8 mouse cellular contexts compared by ENCODE assay signal in the genomic region with DNA sequence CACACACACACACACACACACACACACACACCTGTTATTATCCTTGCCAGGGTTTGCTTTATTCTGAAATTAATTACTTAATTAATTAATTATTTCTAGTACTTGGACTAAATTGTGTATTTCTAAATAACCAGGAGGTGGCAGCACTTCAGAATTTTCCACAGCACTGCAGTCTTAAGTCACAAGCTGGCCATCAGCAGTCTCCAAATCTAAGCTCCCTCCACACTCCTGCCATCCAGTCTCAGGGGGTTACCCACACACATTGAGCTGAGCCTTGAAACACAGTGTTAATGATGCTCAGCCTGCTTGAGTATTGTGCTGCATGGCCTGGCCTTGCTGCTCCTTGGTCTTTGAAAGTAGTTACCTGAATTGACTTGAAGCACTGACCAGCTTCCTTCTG. TPM values are rescaled to one million over a fixed set of nuclear protein-coding genes. Genes with fewer than 3 reads are reported as not detected.
DNase-seq lines count a peak whose midpoint lies in the region; ATAC-seq lines count a peak whose summit lies in the region.
"Had no signal": no experiment of that assay in that cellular context is flagged by ENCODE, and none has a peak within 500 bp of the region (broad histone marks: within the 10 kb centered on the region; RNA-seq: fewer than 3 reads in every experiment).

No protein-coding gene starts in this region.

- peaks cover 11% of the 10 kb centered on the region for H3K4me1 ChIP-seq in limb, embryonic 13.5 days
- peaks cover 13% of the 10 kb centered on the region for H3K4me1 ChIP-seq in limb, embryonic 10.5 days

- H3K4me2 ChIP-seq in limb, embryonic 13.5 days (replicated peaks) = no peak overlapping the region

- 0 out of 2 replicates have a peak, but pooled peaks have one; percentile 51 for ATAC-seq in limb, embryonic 13.5 days (ENCODE audit: low FRiP score, low read depth)

- no peak overlapping the region for H3K9ac ChIP-seq in limb, embryonic 13.5 days

- no peak for DNase-seq in limb, embryonic 10.5 days (ENCODE audit: low spot score)
- DNase-seq in brain, adult 2 months (ENCODE audit: low read depth, low spot score) = peak; percentile 88
- DNase-seq in embryo, embryonic 11 days = peak; percentile 66
- DNase-seq in layer of hippocampus, postnatal 10 days (ENCODE audit: low spot score in 2 of 2) = peak; percentile 26 to 40
- peak; percentile 35 for DNase-seq in retina, postnatal 7 days (ENCODE audit: low read depth, low spot score)
- no peak for DNase-seq in spleen, postnatal 36 days (ENCODE audit: low spot score in 2 of 2)

- H3K36me3 ChIP-seq in limb, embryonic 13.5 days = no peaks in the 10 kb centered on the region
- no peaks in the 10 kb centered on the region for H3K36me3 ChIP-seq in limb, embryonic 10.5 days

- H3K9me3 ChIP-seq in limb, embryonic 13.5 days = no peaks in the 10 kb centered on the region
- H3K9me3 ChIP-seq in limb, embryonic 10.5 days (replicated peaks) = no peaks in the 10 kb centered on the region

- no peak overlapping the region for H3K4me3 ChIP-seq in limb, embryonic 13.5 days
- no peak overlapping the region for H3K4me3 ChIP-seq in limb, embryonic 10.5 days
- H3K4me3 ChIP-seq: erythroblast, embryonic 14.5 days had no signal

- no peak overlapping the region for H3K27ac ChIP-seq in limb, embryonic 13.5 days
- no peak overlapping the region for H3K27ac ChIP-seq in limb, embryonic 10.5 days

- H3K27me3 ChIP-seq in limb, embryonic 13.5 days = no peaks in the 10 kb centered on the region
- H3K27me3 ChIP-seq in limb, embryonic 10.5 days (ENCODE audit: low read depth, poor library complexity, severe bottlenecking) = no peaks in the 10 kb centered on the region

RNA-seq across cellular contexts. Expression of gene Ppp1r17, which starts 44.3 kb away (rescaled TPM):
- 0.13 and 0.20 TPM in 2 replicates for polyA plus RNA-seq in limb, embryonic 13.5 days (2015; fragmentation: Nextera tagmentation; extraction: Ambion mirVana)
- polyA plus RNA-seq in limb, embryonic 10.5 days (2016; fragmentation: Nextera tagmentation; extraction: Ambion mirVana) = not detected in 2 replicates
- total RNA-seq in layer of hippocampus, postnatal 10 days (2021) = under 1 TPM; 0.66 to 0.69 TPM
- polyA plus RNA-seq: erythroblast, embryonic 14.5 days had no signal

Comparison
In these comparisons a context has a peak if more than half of its experiments do, and no peak if none do; other contexts are left out.
1. DNase-seq: peak in brain, adult 2 months (single experiment), embryo, embryonic 11 days (single experiment), layer of hippocampus, postnatal 10 days (2 of 2) and retina, postnatal 7 days (single experiment); none in limb, embryonic 10.5 days (single experiment) and spleen, postnatal 36 days (0 of 2).